8 mouse cellular contexts compared by ENCODE assay signal in genomic region chr17:47595248-47596161, GRCm38 (mm10). TPM values are rescaled to one million over a fixed set of nuclear protein-coding genes. Genes with fewer than 3 reads are reported as not detected.
DNase-seq lines count a peak whose midpoint lies in the region; ATAC-seq and TF ChIP-seq lines count a peak whose summit lies in the region.

No protein-coding gene starts in this region.

- peak overlapping the region; percentile 99 for H3K27ac ChIP-seq in embryonic facial prominence, embryonic 15.5 days (replicated peaks)
- H3K27ac ChIP-seq in heart, postnatal 0 days (ENCODE audit: low read depth) = peak overlapping the region; percentile 94

- ATAC-seq in embryonic facial prominence, embryonic 15.5 days (ENCODE audit: insufficient number of reproducible peaks, low FRiP score, low TSS enrichment, low read depth) = peak; percentile 85
- ATAC-seq in heart, postnatal 0 days (ENCODE audit: insufficient read depth, low read depth) = peak; percentile 8
- ATAC-seq in megakaryocyte-erythroid progenitor cell, adult 5-6 weeks (replicated peaks; ENCODE audit: low FRiP score, low TSS enrichment, poor library complexity, severe bottlenecking) = peak; percentile 36

- H3K4me2 ChIP-seq in embryonic facial prominence, embryonic 15.5 days (replicated peaks) = peak overlapping the region; percentile 79
- peak overlapping the region; percentile 92 for H3K4me2 ChIP-seq in heart, postnatal 0 days (ENCODE audit: low read depth, low read length)

- peaks cover 41% of the 10 kb centered on the region for H3K4me1 ChIP-seq in embryonic facial prominence, embryonic 15.5 days
- H3K4me1 ChIP-seq in heart, postnatal 0 days (ENCODE audit: control insufficient read depth, insufficient read depth) = peaks cover 33% of the 10 kb centered on the region

- H3K36me3 ChIP-seq in embryonic facial prominence, embryonic 15.5 days = peaks cover 33% of the 10 kb centered on the region
- peaks cover 30% of the 10 kb centered on the region for H3K36me3 ChIP-seq in heart, postnatal 0 days (replicated peaks; ENCODE audit: control insufficient read depth, insufficient read depth, low read length)
- H3K36me3 ChIP-seq in splenic B cell, adult 2 months (ENCODE audit: control insufficient read depth, insufficient read depth, low read length, poor library complexity, severe bottlenecking) = no peaks in the 10 kb centered on the region; the same call in none of the 2 replicates

- intact Hi-C loops in left cerebral cortex, postnatal 25 days (cut with DNase I) = no loop called here

- no peaks in the 10 kb centered on the region for H3K9me3 ChIP-seq in embryonic facial prominence, embryonic 15.5 days (replicated peaks)
- no peaks in the 10 kb centered on the region for H3K9me3 ChIP-seq in heart, postnatal 0 days (replicated peaks; ENCODE audit: control insufficient read depth, low read length)

- DNase-seq in ovary, postnatal 10 days (ENCODE audit: low spot score) = peak; percentile 34
- no peak for DNase-seq in ovary, adult 18-20 months (ENCODE audit: low spot score)
- peak; percentile 69 for DNase-seq in heart, postnatal 0 days (ENCODE audit: low spot score)
- peak; percentile 82 to 84 for DNase-seq in kidney, postnatal 36 days
- peak; percentile 12 for DNase-seq in splenic B cell, adult 2 months (ENCODE audit: low read depth, low spot score)
- DNase-seq in left cerebral cortex, postnatal 25 days (ENCODE audit: low spot score in 2 of 2) = no peak

- TF ChIP-seq EP300 in heart, postnatal 0 days (IDR thresholded peaks at IDR 0.05; ENCODE audit: low read depth) = 0 out of 2 replicates have a peak, but pooled peaks have one; percentile 35

- peak overlapping the region; percentile 88 for H3K4me3 ChIP-seq in embryonic facial prominence, embryonic 15.5 days (replicated peaks)
- peak overlapping the region; percentile 72 for H3K4me3 ChIP-seq in heart, postnatal 0 days (ENCODE audit: low read depth, low read length)

- TF ChIP-seq CTCF in heart, postnatal 0 days (IDR thresholded peaks at IDR 0.05; ENCODE audit: low read depth) = no peak

- WGBS in embryonic facial prominence, embryonic 15.5 days = under 1% methylated on average over 21 of the region's 21 CpGs
- 2% methylated on average over 20 of the region's 21 CpGs for WGBS in heart, postnatal 0 days

- peak overlapping the region; percentile 85 for H3K9ac ChIP-seq in embryonic facial prominence, embryonic 15.5 days
- H3K9ac ChIP-seq in heart, postnatal 0 days (replicated peaks; ENCODE audit: low read depth, low read length) = peak overlapping the region; percentile 85

- H3K27me3 ChIP-seq in embryonic facial prominence, embryonic 15.5 days = no peaks in the 10 kb centered on the region
- no peaks in the 10 kb centered on the region for H3K27me3 ChIP-seq in heart, postnatal 0 days (ENCODE audit: control insufficient read depth, insufficient read depth, low read length)
- no peaks in the 10 kb centered on the region for H3K27me3 ChIP-seq in splenic B cell, adult 2 months (ENCODE audit: control insufficient read depth, insufficient read depth, low read length, poor library complexity, severe bottlenecking)

RNA-seq across cellular contexts. Expression of gene Bysl, which starts 15.8 kb away (rescaled TPM):
- polyA plus RNA-seq in embryonic facial prominence, embryonic 15.5 days (2015; fragmentation: Nextera tagmentation; extraction: Ambion mirVana) = 23.9 and 24.6 TPM in 2 replicates
- total RNA-seq in heart, postnatal 0 days (2014; rRNA removed; ENCODE audit: low replicate concordance) = 14.3 and 17.4 TPM in 2 replicates
- polyA plus RNA-seq in heart, postnatal 0 days (2015; fragmentation: Nextera tagmentation; extraction: Ambion mirVana) = 15.8 and 19.9 TPM in 2 replicates
- 34.0 and 34.7 TPM in 2 replicates for total RNA-seq in megakaryocyte-erythroid progenitor cell, adult 5-6 weeks (2014; fragmentation: Nextera tagmentation)
- 21.9 and 24.9 TPM in 2 replicates for total RNA-seq in megakaryocyte-erythroid progenitor cell, adult 5-6 weeks (2017)
- total RNA-seq in left cerebral cortex, postnatal 25 days (2021) = 10 to 100 TPM; 18.2 to 18.5 TPM

RNA-seq across cellular contexts. Expression of gene Med20, which starts 15.9 kb away (rescaled TPM):
- 51.9 and 55.2 TPM in 2 replicates for polyA plus RNA-seq in embryonic facial prominence, embryonic 15.5 days (2015; fragmentation: Nextera tagmentation; extraction: Ambion mirVana)
- 26.5 and 30.1 TPM in 2 replicates for total RNA-seq in heart, postnatal 0 days (2014; rRNA removed; ENCODE audit: low replicate concordance)
- 21.8 and 26.3 TPM in 2 replicates for polyA plus RNA-seq in heart, postnatal 0 days (2015; fragmentation: Nextera tagmentation; extraction: Ambion mirVana)
- 31.7 and 66.0 TPM in 2 replicates for total RNA-seq in megakaryocyte-erythroid progenitor cell, adult 5-6 weeks (2014; fragmentation: Nextera tagmentation)
- total RNA-seq in megakaryocyte-erythroid progenitor cell, adult 5-6 weeks (2017) = 28.2 and 40.4 TPM in 2 replicates
- total RNA-seq in left cerebral cortex, postnatal 25 days (2021) = 10 to 100 TPM; 27.2 to 32.7 TPM

RNA-seq across cellular contexts. Expression of gene Gm20517, which starts 15.9 kb away (rescaled TPM):
- polyA plus RNA-seq in embryonic facial prominence, embryonic 15.5 days (2015; fragmentation: Nextera tagmentation; extraction: Ambion mirVana) = 1.6 TPM in 2 replicates
- total RNA-seq in heart, postnatal 0 days (2014; rRNA removed; ENCODE audit: low replicate concordance) = 2.3 TPM in 1 of 2 replicates, not detected in the other
- 1.4 and 1.7 TPM in 2 replicates for polyA plus RNA-seq in heart, postnatal 0 days (2015; fragmentation: Nextera tagmentation; extraction: Ambion mirVana)
- 7.8 and 8.0 TPM in 2 replicates for total RNA-seq in megakaryocyte-erythroid progenitor cell, adult 5-6 weeks (2014; fragmentation: Nextera tagmentation)
- 2.2 and 6.2 TPM in 2 replicates for total RNA-seq in megakaryocyte-erythroid progenitor cell, adult 5-6 weeks (2017)
- total RNA-seq in left cerebral cortex, postnatal 25 days (2021) = 1 to 10 TPM; 3.5 to 7.2 TPM

RNA-seq across cellular contexts. Expression of gene Usp49, which starts 35.0 kb away (rescaled TPM):
- polyA plus RNA-seq in embryonic facial prominence, embryonic 15.5 days (2015; fragmentation: Nextera tagmentation; extraction: Ambion mirVana) = 4.4 and 5.2 TPM in 2 replicates
- 3.5 and 10.8 TPM in 2 replicates for total RNA-seq in heart, postnatal 0 days (2014; rRNA removed; ENCODE audit: low replicate concordance)
- 1.4 TPM in 2 replicates for polyA plus RNA-seq in heart, postnatal 0 days (2015; fragmentation: Nextera tagmentation; extraction: Ambion mirVana)
- 13.9 and 21.0 TPM in 2 replicates for total RNA-seq in megakaryocyte-erythroid progenitor cell, adult 5-6 weeks (2014; fragmentation: Nextera tagmentation)
- 7.8 and 13.2 TPM in 2 replicates for total RNA-seq in megakaryocyte-erythroid progenitor cell, adult 5-6 weeks (2017)
- 10 to 100 TPM in 1 of 2 experiments, 1 to 10 TPM in 1; 9.9 to 11.6 TPM for total RNA-seq in left cerebral cortex, postnatal 25 days (2021)

Comparison
In these comparisons a context has a peak if more than half of its experiments do, and no peak if none do; other contexts are left out.
1. DNase-seq: peak in ovary, postnatal 10 days (single experiment), heart, postnatal 0 days (single experiment), kidney, postnatal 36 days (2 of 2) and splenic B cell, adult 2 months (single experiment); none in ovary, adult 18-20 months (single experiment) and left cerebral cortex, postnatal 25 days (0 of 2).
2. ATAC-seq: peak in every context shown above with its lines; median percentile 85 in embryonic facial prominence, embryonic 15.5 days; 36 in megakaryocyte-erythroid progenitor cell, adult 5-6 weeks; 8 in heart, postnatal 0 days.